Mouse (Mus musculus): ENCODE data around the gene Zfp668. TPM values are rescaled to one million over a fixed set of nuclear protein-coding genes. Genes with fewer than 3 reads are reported as not detected.

Zfp668 gene
- polyA plus RNA-seq, 1 experiment: 15.3 TPM

- no peak overlapping the region for H3K27ac ChIP-seq (ENCODE audit: insufficient read depth, low read length)
- H3K9ac ChIP-seq (ENCODE audit: low read depth, poor library complexity, severe bottlenecking): no peak overlapping the region
- no peaks in the 10 kb centered on the region for H3K36me3 ChIP-seq (ENCODE audit: control insufficient read depth, insufficient read depth, low read length, poor library complexity, severe bottlenecking)
- no peaks in the 10 kb centered on the region for H3K9me3 ChIP-seq (replicated peaks; ENCODE audit: control insufficient read depth, insufficient read depth, low read length, poor library complexity, severe bottlenecking)
- H3K27me3 ChIP-seq (ENCODE audit: control insufficient read depth, insufficient read depth, low read length, poor library complexity, severe bottlenecking): no peaks in the 10 kb centered on the region
- TF ChIP-seq EP300 (IDR thresholded peaks at IDR 0.05; ENCODE audit: insufficient read depth, low read depth, low read length) (no peak), CTCF (IDR thresholded peaks at IDR 0.05; ENCODE audit: low read depth, low read length) (no peak), POLR2A (IDR thresholded peaks at IDR 0.05; ENCODE audit: insufficient read depth, low read length) (no peak)
- no peaks in the 10 kb centered on the region for H3K4me1 ChIP-seq (ENCODE audit: control insufficient read depth, insufficient read depth, low read length)
- no peak overlapping the region for H3K4me3 ChIP-seq (ENCODE audit: low read depth, low read length)
These were observed 62.8 kb downstream of the Zfp668 start for GRCm38 (mm10) chr7:127813821-127814220.

Other genes with a start within 250 kb of the Zfp668 start
- 48.6 and 49.8 TPM in 2 replicates for gene Bcl7c, start 167.9 kb downstream of the Zfp668 start, polyA plus RNA-seq (2011; ENCODE audit: insufficient read depth, insufficient read length, low read depth, missing spikeins)
- gene Ctf1, start 164.1 kb downstream of the Zfp668 start, polyA plus RNA-seq (2011; ENCODE audit: insufficient read depth, insufficient read length, low read depth, missing spikeins): 8.8 and 13.9 TPM in 2 replicates
- not detected in 2 replicates for gene Ctf2, start 144.7 kb downstream of the Zfp668 start, polyA plus RNA-seq (2011; ENCODE audit: insufficient read depth, insufficient read length, low read depth, missing spikeins)
- gene Fbxl19, start 132.3 kb downstream of the Zfp668 start, polyA plus RNA-seq (2011; ENCODE audit: insufficient read depth, insufficient read length, low read depth, missing spikeins): 55.1 and 58.3 TPM in 2 replicates
- gene Orai3, start 107.0 kb downstream of the Zfp668 start, polyA plus RNA-seq (2011; ENCODE audit: insufficient read depth, insufficient read length, low read depth, missing spikeins): 20.2 and 23.2 TPM in 2 replicates
- gene Setd1a, start 100.2 kb downstream of the Zfp668 start, polyA plus RNA-seq (2011; ENCODE audit: insufficient read depth, insufficient read length, low read depth, missing spikeins): 49.1 and 51.7 TPM in 2 replicates
- gene Gm49388, start 91.2 kb downstream of the Zfp668 start, polyA plus RNA-seq (2011; ENCODE audit: insufficient read depth, insufficient read length, low read depth, missing spikeins): not detected in 2 replicates
- gene Hsd3b7, start 76.2 kb downstream of the Zfp668 start, polyA plus RNA-seq (2011; ENCODE audit: insufficient read depth, insufficient read length, low read depth, missing spikeins): 7.9 and 11.2 TPM in 2 replicates
- gene Stx4a, start 52.5 kb downstream of the Zfp668 start, polyA plus RNA-seq (2011; ENCODE audit: insufficient read depth, insufficient read length, low read depth, missing spikeins): 122 and 126 TPM in 2 replicates
- 6.9 and 8.5 TPM in 2 replicates for gene Stx1b, start 52.3 kb downstream of the Zfp668 start, polyA plus RNA-seq (2011; ENCODE audit: insufficient read depth, insufficient read length, low read depth, missing spikeins)
- 42.5 TPM in 2 replicates for gene Zfp646, start 607 bp downstream of the Zfp668 start, polyA plus RNA-seq (2011; ENCODE audit: insufficient read depth, insufficient read length, low read depth, missing spikeins)
- 0.46 and 0.67 TPM in 2 replicates for gene Prss53, start 14.1 kb upstream of the Zfp668 start, polyA plus RNA-seq (2011; ENCODE audit: insufficient read depth, insufficient read length, low read depth, missing spikeins)
- gene Gm21974, start 18.6 kb upstream of the Zfp668 start, polyA plus RNA-seq (2011; ENCODE audit: insufficient read depth, insufficient read length, low read depth, missing spikeins): not detected in 2 replicates
- gene Vkorc1, start 18.8 kb upstream of the Zfp668 start, polyA plus RNA-seq (2011; ENCODE audit: insufficient read depth, insufficient read length, low read depth, missing spikeins): 31.8 and 35.1 TPM in 2 replicates
- gene Bckdk, start 27.3 kb upstream of the Zfp668 start, polyA plus RNA-seq (2011; ENCODE audit: insufficient read depth, insufficient read length, low read depth, missing spikeins): 77.3 and 81.1 TPM in 2 replicates
- gene Kat8, start 35.7 kb upstream of the Zfp668 start, polyA plus RNA-seq (2011; ENCODE audit: insufficient read depth, insufficient read length, low read depth, missing spikeins): 43.2 and 47.1 TPM in 2 replicates
- gene Prss8, start 53.3 kb upstream of the Zfp668 start, polyA plus RNA-seq (2011; ENCODE audit: insufficient read depth, insufficient read length, low read depth, missing spikeins): 73.0 and 74.5 TPM in 2 replicates
- gene Prss36, start 69.9 kb upstream of the Zfp668 start, polyA plus RNA-seq (2011; ENCODE audit: insufficient read depth, insufficient read length, low read depth, missing spikeins): 21.2 and 22.4 TPM in 2 replicates
- gene Fus, start 90.6 kb upstream of the Zfp668 start, polyA plus RNA-seq (2011; ENCODE audit: insufficient read depth, insufficient read length, low read depth, missing spikeins): 1,572 and 1,655 TPM in 2 replicates
- 25.0 and 29.8 TPM in 2 replicates for gene Pycard, start 117.0 kb upstream of the Zfp668 start, polyA plus RNA-seq (2011; ENCODE audit: insufficient read depth, insufficient read length, low read depth, missing spikeins)
- 0.56 TPM in 1 of 2 replicates, not detected in the other for gene Trim72, start 127.1 kb upstream of the Zfp668 start, polyA plus RNA-seq (2011; ENCODE audit: insufficient read depth, insufficient read length, low read depth, missing spikeins)
- gene Itgam, start 185.8 kb upstream of the Zfp668 start, polyA plus RNA-seq (2011; ENCODE audit: insufficient read depth, insufficient read length, low read depth, missing spikeins): not detected in 2 replicates
- gene Gm49368, start 185.9 kb upstream of the Zfp668 start, polyA plus RNA-seq (2011; ENCODE audit: insufficient read depth, insufficient read length, low read depth, missing spikeins): not detected in 2 replicates

All from ES-Bruce4 (cell line).